Mouse (Mus musculus) lung, embryonic 16.5 days (tissue): ENCODE data around the gene Nr5a2. TPM values are rescaled to one million over a fixed set of nuclear protein-coding genes. Genes with fewer than 3 reads are reported as not detected.
A peak's percentile ranks its signal among the peaks of the same experiment; 100 is the strongest.

Source experiments
- ATAC-seq: fragments of 200-750 bp; cut with Nextera tagmentation; 2 replicates; pipeline ENCODE4 v1.8.0; 2017; ENCODE audit warnings: low read depth, mild to moderate bottlenecking, moderate library complexity
- H3K27ac ChIP-seq: fragments of 300-500 bp; sonication (generic); 2 replicates; pipeline ENCODE4 v1.5.1; 2014; ENCODE audit warnings: mild to moderate bottlenecking, control low read depth, low read length
- H3K27me3 ChIP-seq: fragments of 300-500 bp; sonication (generic); 2 replicates; pipeline ENCODE4 v1.6.1; 2014; ENCODE audit warnings: low read depth, low read length, mixed read lengths; ENCODE audit not compliant: control insufficient read depth, insufficient read depth
- H3K36me3 ChIP-seq: fragments of 300-500 bp; sonication (generic); 2 replicates; pipeline ENCODE4 v1.6.1; 2014; ENCODE audit warnings: low read length; ENCODE audit not compliant: control insufficient read depth, insufficient read depth
- H3K4me1 ChIP-seq: fragments of 300-500 bp; sonication (generic); replicated peaks from 2 replicates; pipeline ENCODE4 v1.6.1; 2014; ENCODE audit warnings: low read length, mixed read lengths; ENCODE audit not compliant: control insufficient read depth, insufficient read depth
- H3K4me2 ChIP-seq: fragments of 300-500 bp; sonication (generic); 2 replicates; pipeline ENCODE4 v1.6.1; 2014; ENCODE audit warnings: low read depth, low read length, control low read depth
- H3K4me3 ChIP-seq: fragments of 300-500 bp; sonication (generic); 2 replicates; pipeline ENCODE4 v1.5.1; 2014; ENCODE audit warnings: mild to moderate bottlenecking, low read length, control low read depth
- H3K9ac ChIP-seq: fragments of 300-500 bp; sonication (generic); 2 replicates; pipeline ENCODE4 v1.6.1; 2014; ENCODE audit warnings: low read length, control low read depth
- H3K9me3 ChIP-seq: fragments of 300-500 bp; sonication (generic); 2 replicates; pipeline ENCODE4 v1.6.1; 2016; ENCODE audit warnings: low read length; ENCODE audit not compliant: control insufficient read depth
- WGBS: fragments of 180-500 bp; shearing (Covaris S2); extraction: QIAGEN DNeasy Blood & Tissue Kit; methylation state at CpG from one replicate; pipeline ENCODE4 v1.1.7; 2014; 5-methylcytosine and 5-hydroxymethylcytosine counted together
- polyA plus RNA-seq: library from polyadenylated mRNA; unstranded; fragments of >200 nt; fragmentation: Nextera tagmentation; extraction: Ambion mirVana; gene quantifications from 2 replicates; pipeline ENCODE4 v1.2.1, GENCODE M21; 2015

Gene Nr5a2
- polyA plus RNA-seq, 1 experiment from 2014 or later = 2.3 TPM

GRCm38 (mm10) chr1:136898130-136898529 lies 62.1 kb downstream of the Nr5a2 start:
- H3K4me3 ChIP-seq = no peak overlapping the region
- H3K4me2 ChIP-seq = no peak overlapping the region
- 0 out of 2 replicates have a peak, but pooled peaks have one; percentile 31 for ATAC-seq
- WGBS = 75% methylated on average over 4 of the region's 4 CpGs
- no peaks in the 10 kb centered on the region; the same call in 1 of the 2 replicates for H3K9me3 ChIP-seq
- no peak overlapping the region for H3K27ac ChIP-seq
- no peak overlapping the region for H3K9ac ChIP-seq
- H3K36me3 ChIP-seq = no peaks in the 10 kb centered on the region
- H3K4me1 ChIP-seq = peaks cover 21% of the 10 kb centered on the region
- H3K27me3 ChIP-seq = no peaks in the 10 kb centered on the region

GRCm38 (mm10) chr1:136896351-136896750 lies 63.9 kb downstream of the Nr5a2 start:
- no peaks in the 10 kb centered on the region for H3K27me3 ChIP-seq
- H3K4me1 ChIP-seq = peaks cover 21% of the 10 kb centered on the region
- H3K4me3 ChIP-seq = no peak overlapping the region
- H3K9me3 ChIP-seq = no peaks in the 10 kb centered on the region; the same call in 1 of the 2 replicates
- 0 out of 2 replicates have a peak, but pooled peaks have one; percentile 12 for ATAC-seq
- H3K4me2 ChIP-seq = no peak overlapping the region
- H3K36me3 ChIP-seq = no peaks in the 10 kb centered on the region
- no peak overlapping the region for H3K27ac ChIP-seq
- no peak overlapping the region for H3K9ac ChIP-seq
- 42% methylated on average over 6 of the region's 6 CpGs for WGBS

- Histone ChIP-seq H3K9me3 (no peaks in the 10 kb centered on the region), H3K9ac (no peak overlapping the region), H3K27me3 (no peaks in the 10 kb centered on the region), H3K4me1 (peaks cover 21% of the 10 kb centered on the region), H3K36me3 (no peaks in the 10 kb centered on the region), H3K4me2 (no peak overlapping the region), H3K27ac (no peak overlapping the region), H3K4me3 (no peak overlapping the region)
- 66% methylated on average over 8 of the region's 8 CpGs for WGBS
- no peak for ATAC-seq
Observed at GRCm38 (mm10) chr1:136895877-136896276, 64.4 kb downstream of the Nr5a2 start.

GRCm38 (mm10) chr1:136894753-136895152 lies 65.5 kb downstream of the Nr5a2 start:
- peaks cover 24% of the 10 kb centered on the region for H3K4me1 ChIP-seq
- H3K27ac ChIP-seq = no peak overlapping the region
- no peaks in the 10 kb centered on the region for H3K27me3 ChIP-seq
- ATAC-seq = no peak
- H3K4me2 ChIP-seq = no peak overlapping the region
- H3K9ac ChIP-seq = no peak overlapping the region
- H3K9me3 ChIP-seq = no peaks in the 10 kb centered on the region
- H3K4me3 ChIP-seq = no peak overlapping the region
- H3K36me3 ChIP-seq = no peaks in the 10 kb centered on the region
- 66% methylated on average over 2 of the region's 2 CpGs for WGBS

DNA sequence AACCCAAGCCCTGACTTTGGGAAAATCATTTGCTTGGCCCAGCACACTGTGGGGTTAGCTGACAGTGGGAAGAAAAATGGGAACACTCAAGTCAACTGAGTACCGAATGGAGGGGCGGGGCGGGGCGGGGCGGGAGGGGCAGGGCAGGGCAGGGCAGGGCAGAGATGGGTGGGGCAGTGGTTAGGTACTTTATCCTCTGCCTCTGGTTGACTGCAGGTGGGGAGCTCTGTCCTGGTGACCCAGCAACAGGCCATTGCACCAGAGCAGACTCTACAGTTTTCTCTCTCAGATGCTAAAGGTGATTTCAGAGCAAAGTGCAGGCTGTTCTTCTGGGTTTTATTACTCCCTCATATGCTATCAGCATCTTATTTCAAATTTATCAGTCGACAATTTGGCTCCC lies 67.1 kb downstream of the Nr5a2 start:
- Histone ChIP-seq H3K36me3 (no peaks in the 10 kb centered on the region), H3K9me3 (no peaks in the 10 kb centered on the region), H3K27ac (no peak overlapping the region), H3K4me2 (no peak overlapping the region), H3K27me3 (no peaks in the 10 kb centered on the region), H3K4me3 (no peak overlapping the region), H3K4me1 (peaks cover 17% of the 10 kb centered on the region), H3K9ac (no peak overlapping the region)
- no peak for ATAC-seq
- WGBS = 86% methylated on average over 6 of the region's 6 CpGs

DNA sequence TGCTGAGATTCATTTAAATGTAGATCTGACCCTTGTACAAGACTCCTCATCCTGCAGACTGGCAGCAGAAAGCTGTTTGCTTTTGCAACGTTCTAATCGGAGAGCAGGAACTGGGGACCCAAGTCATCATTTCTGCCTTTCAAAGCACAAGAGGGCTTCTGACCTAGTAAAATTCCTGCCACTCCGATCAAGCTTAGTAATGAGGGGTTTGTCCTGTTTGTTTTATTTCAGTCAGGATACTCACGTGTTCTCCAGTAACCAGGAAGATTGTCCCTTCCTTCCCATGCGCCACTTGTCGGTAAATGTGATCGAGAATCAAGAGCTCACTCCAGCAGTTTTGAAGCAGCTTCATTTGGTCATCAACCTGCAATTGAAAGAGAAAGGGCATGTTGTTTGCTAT lies 69.8 kb downstream of the Nr5a2 start:
- Histone ChIP-seq H3K9me3 (no peaks in the 10 kb centered on the region), H3K4me2 (peak overlapping the region; percentile 27; the same call in 1 of the 2 replicates), H3K4me3 (no peak overlapping the region), H3K9ac (no peak overlapping the region), H3K27ac (no peak overlapping the region), H3K36me3 (no peaks in the 10 kb centered on the region), H3K27me3 (no peaks in the 10 kb centered on the region), H3K4me1 (peaks cover 8% of the 10 kb centered on the region; the same call in 1 of the 2 replicates)
- ATAC-seq = no peak
- WGBS = 30% methylated on average over 7 of the region's 7 CpGs

GRCm38 (mm10) chr1:136888704-136889103 lies 71.5 kb downstream of the Nr5a2 start:
- H3K9ac ChIP-seq = no peak overlapping the region
- H3K27ac ChIP-seq = no peak overlapping the region
- no peak for ATAC-seq
- H3K4me2 ChIP-seq = no peak overlapping the region
- H3K4me1 ChIP-seq = 0 out of 2 replicates have a peak, but pooled peaks cover 2% of the 10 kb centered on the region
- no peak overlapping the region for H3K4me3 ChIP-seq
- H3K9me3 ChIP-seq = no peaks in the 10 kb centered on the region
- no peaks in the 10 kb centered on the region for H3K27me3 ChIP-seq
- H3K36me3 ChIP-seq = no peaks in the 10 kb centered on the region
- 75% methylated on average over 6 of the region's 6 CpGs for WGBS

- Histone ChIP-seq H3K27me3 (no peaks in the 10 kb centered on the region), H3K4me3 (no peak overlapping the region), H3K4me2 (peak overlapping the region; percentile 12; the same call in 1 of the 2 replicates), H3K4me1 (0 out of 2 replicates have a peak, but pooled peaks cover 2% of the 10 kb centered on the region), H3K9ac (no peak overlapping the region), H3K9me3 (no peaks in the 10 kb centered on the region; the same call in 1 of the 2 replicates), H3K27ac (no peak overlapping the region), H3K36me3 (no peaks in the 10 kb centered on the region)
- ATAC-seq = 0 out of 2 replicates have a peak, but pooled peaks have one; percentile 45
- 25% methylated on average over 6 of the region's 6 CpGs for WGBS
Observed at GRCm38 (mm10) chr1:136886678-136887077, 73.6 kb downstream of the Nr5a2 start.

- WGBS = 90% methylated on average over 13 of the region's 13 CpGs
- H3K27ac ChIP-seq = no peak overlapping the region
- H3K27me3 ChIP-seq = no peaks in the 10 kb centered on the region
- H3K9me3 ChIP-seq = no peaks in the 10 kb centered on the region; the same call in 1 of the 2 replicates
- no peak overlapping the region for H3K9ac ChIP-seq
- no peak overlapping the region for H3K4me2 ChIP-seq
- ATAC-seq = no peak
- H3K4me3 ChIP-seq = no peak overlapping the region
- no peaks in the 10 kb centered on the region for H3K4me1 ChIP-seq
- H3K36me3 ChIP-seq = no peaks in the 10 kb centered on the region
Observed at GRCm38 (mm10) chr1:136883458-136884174, 76.6 kb downstream of the Nr5a2 start.
